Mouse (Mus musculus) cerebellum, adult 18-20 months (tissue): Measurements from ENCODE around the gene 5830473C10Rik.

Source experiments
- DNase-seq, 2 experiments: peaks; one replicate each; pipeline ENCODE4 v3.0.0; 2021

5830473C10Rik gene

GRCm38 (mm10) chr5:90560743-90561142, at the start of gene 5830473C10Rik:
Gene 5830473C10Rik, plus strand, starts transcription at chr5:90561107.
- no peak for DNase-seq

- no peak for DNase-seq
These were observed 48.5 kb upstream of the 5830473C10Rik start for GRCm38 (mm10) chr5:90512288-90512955.

GRCm38 (mm10) chr5:90515561-90515960, 45.3 kb upstream of the 5830473C10Rik start:
- no peak for DNase-seq

- DNase-seq, result no peak
These were observed 42.4 kb upstream of the 5830473C10Rik start, which contains the start of gene Afm for GRCm38 (mm10) chr5:90518356-90519100. Gene Afm, plus strand, starts transcription at chr5:90518932.

- DNase-seq, result no peak
These were observed 9.7 kb upstream of the 5830473C10Rik start for GRCm38 (mm10) chr5:90551191-90551590.

- DNase-seq, result no peak
These were observed 4.9 kb upstream of the 5830473C10Rik start for GRCm38 (mm10) chr5:90556052-90556451.

- DNase-seq, result no peak
These were observed 891 bp downstream of the 5830473C10Rik start for GRCm38 (mm10) chr5:90561721-90562275.

- no peak for DNase-seq
These were observed 2.0 kb downstream of the 5830473C10Rik start for GRCm38 (mm10) chr5:90562880-90563279.

- no peak for DNase-seq
These were observed 3.3 kb downstream of the 5830473C10Rik start for GRCm38 (mm10) chr5:90564161-90564560.

- DNase-seq, result no peak
These were observed 4.3 kb downstream of the 5830473C10Rik start for GRCm38 (mm10) chr5:90565205-90565604.

- no peak for DNase-seq
These were observed 6.9 kb downstream of the 5830473C10Rik start for GRCm38 (mm10) chr5:90567788-90568187.

- DNase-seq, result no peak
These were observed 7.4 kb downstream of the 5830473C10Rik start for GRCm38 (mm10) chr5:90568338-90568737.

GRCm38 (mm10) chr5:90571216-90571615, 10.3 kb downstream of the 5830473C10Rik start:
- DNase-seq, result no peak

- DNase-seq, result no peak
These were observed 16.8 kb downstream of the 5830473C10Rik start for GRCm38 (mm10) chr5:90577751-90578150.

- no peak for DNase-seq
These were observed 18.6 kb downstream of the 5830473C10Rik start for GRCm38 (mm10) chr5:90579556-90579955.

- DNase-seq, result no peak
These were observed 21.3 kb downstream of the 5830473C10Rik start for GRCm38 (mm10) chr5:90582179-90582578.

GRCm38 (mm10) chr5:90584799-90585198, 23.9 kb downstream of the 5830473C10Rik start:
- DNase-seq, result no peak

- no peak for DNase-seq
These were observed 25.6 kb downstream of the 5830473C10Rik start for GRCm38 (mm10) chr5:90586511-90586910.

GRCm38 (mm10) chr5:90588104-90588503, 27.2 kb downstream of the 5830473C10Rik start:
- DNase-seq, result no peak

GRCm38 (mm10) chr5:90588708-90589595, 28.0 kb downstream of the 5830473C10Rik start:
- DNase-seq, result peak; percentile 51 to 71

GRCm38 (mm10) chr5:90590676-90591075, 29.8 kb downstream of the 5830473C10Rik start:
- no peak for DNase-seq

GRCm38 (mm10) chr5:90591936-90592335, 31.0 kb downstream of the 5830473C10Rik start:
- no peak for DNase-seq

GRCm38 (mm10) chr5:90594945-90595344, 34.0 kb downstream of the 5830473C10Rik start:
- no peak for DNase-seq
